Mouse (Mus musculus): ENCODE measurements around the gene Fam169a.
"Not testable (repeated sequence)": the region's sequence is repeated elsewhere in the genome, so short reads cannot be mapped to it uniquely, and the experiment has no call there.

Gene Fam169a

DNA sequence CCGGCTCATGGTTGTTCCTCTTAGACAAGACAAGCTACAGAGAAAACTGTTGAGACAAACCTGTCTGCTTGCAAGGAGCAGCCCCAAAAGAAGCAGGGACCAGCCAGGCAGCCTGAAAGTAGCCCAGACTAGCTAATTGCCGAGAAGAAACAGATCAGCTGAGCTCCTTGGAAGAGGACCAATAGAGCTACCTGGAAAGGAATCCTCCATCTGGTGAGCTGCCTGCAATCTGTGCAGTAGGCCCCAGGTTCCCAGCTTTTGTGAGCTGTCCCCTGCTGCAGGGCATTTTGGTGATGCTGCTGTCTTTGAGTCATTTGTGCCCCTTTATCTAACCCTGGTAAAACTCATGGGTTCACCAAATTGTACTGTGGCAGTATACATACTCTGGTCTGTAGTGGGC, 13.1 kb downstream of the Fam169a start:
- no peak for DNase-seq (ENCODE audit: low spot score in 2 of 2)

DNA sequence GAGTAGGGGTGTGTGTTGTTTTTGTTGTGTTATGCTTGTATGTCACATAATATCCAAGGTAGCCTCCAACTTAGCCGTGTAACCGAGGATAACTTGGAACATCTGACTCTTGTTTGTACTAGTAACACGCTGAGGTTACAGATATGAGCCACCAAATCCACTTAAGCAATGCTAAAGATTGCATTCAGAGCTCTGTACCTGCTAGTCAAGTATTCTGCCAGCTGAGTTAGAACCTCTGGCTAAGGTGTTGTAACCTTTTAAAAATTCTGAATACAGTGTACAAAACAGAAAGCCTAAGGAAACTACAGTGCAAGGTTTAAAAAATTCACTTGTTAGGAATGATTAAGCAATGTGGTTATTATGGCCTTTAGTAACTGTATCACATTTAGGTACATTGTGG, 13.5 kb downstream of the Fam169a start:
- no peak for DNase-seq (ENCODE audit: low spot score in 2 of 2)

DNA sequence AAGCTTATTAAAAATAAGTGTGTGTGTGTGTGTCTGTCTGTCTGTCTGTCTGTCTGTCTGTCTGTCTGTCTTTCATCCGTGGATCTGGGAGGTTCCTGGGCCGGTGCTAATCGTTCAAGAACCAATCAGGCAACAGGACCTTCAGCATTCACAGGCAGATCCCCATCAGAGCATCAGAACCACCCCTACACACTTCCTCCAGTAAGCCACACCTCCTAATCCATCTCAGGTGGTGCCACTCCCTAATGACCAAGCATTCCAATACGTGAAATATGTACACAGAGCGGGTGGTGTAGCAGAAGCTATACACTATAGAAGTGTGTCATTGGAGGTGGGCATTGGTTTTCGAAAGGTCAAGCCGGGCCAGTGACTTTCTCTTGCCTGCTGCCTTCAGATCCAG, 15.3 kb downstream of the Fam169a start:
- no peak for DNase-seq (ENCODE audit: low spot score in 2 of 2)

DNA sequence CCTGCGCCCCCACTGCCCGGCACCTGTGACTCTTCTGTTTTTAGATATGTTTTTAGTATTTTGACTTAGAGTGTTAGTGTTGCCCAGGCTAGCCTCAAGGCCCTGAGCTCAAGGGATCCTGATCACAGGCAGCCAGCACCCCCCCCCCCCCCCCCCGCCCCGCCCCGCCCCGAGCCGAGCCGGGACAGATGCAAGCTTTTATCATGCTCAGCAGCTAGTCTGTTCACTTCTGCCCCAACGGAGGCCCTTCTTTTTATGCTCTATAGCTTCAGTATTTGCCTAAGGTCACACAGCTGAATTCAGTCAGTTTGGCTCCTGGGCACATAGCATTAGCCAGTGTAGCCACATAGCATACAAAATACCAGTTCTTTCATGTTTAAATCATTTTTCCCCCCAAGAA, 19.2 kb downstream of the Fam169a start:
- DNase-seq (ENCODE audit: low spot score in 2 of 2): no peak

DNA sequence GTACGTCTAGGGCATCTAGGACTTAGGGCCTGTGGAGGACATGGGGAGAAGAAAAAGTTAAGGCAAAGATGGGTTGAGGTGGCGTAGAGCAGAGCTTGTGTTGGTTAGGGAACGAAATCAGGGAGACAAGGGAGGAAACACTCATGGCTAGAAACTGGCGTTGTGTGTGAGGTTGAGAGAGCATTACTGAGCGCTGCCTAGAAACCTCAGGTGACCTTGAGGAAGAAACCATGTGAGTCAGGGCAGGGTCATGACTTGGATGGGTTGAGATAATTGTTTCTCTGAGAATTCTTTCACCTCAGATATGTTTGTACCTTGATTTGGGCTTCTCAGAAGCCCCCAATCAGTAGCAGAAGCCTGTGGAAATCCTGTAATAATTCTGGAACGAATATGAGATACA, 20.3 kb downstream of the Fam169a start:
- no peak for DNase-seq (ENCODE audit: low spot score in 2 of 2)

DNA sequence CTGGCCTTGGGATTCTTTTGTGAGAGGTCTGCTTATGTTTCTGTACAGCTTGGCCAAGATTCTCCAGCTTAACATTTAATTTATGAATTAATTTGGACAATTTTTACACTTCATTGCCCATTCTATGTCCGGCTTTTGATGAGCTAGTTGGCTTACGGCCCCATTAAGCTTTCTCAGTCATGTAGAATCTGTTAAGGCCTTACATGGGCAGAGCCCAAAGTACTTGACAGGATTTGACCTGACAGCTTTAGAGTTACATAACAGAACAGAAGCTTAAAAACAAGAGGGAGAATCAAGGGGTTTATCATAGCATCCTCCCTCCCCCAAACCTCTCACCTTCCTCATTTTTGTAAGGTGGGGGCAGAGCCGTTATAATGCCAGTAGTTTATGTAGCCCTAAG, 21.1 kb downstream of the Fam169a start:
- DNase-seq (ENCODE audit: low spot score in 2 of 2): no peak

DNA sequence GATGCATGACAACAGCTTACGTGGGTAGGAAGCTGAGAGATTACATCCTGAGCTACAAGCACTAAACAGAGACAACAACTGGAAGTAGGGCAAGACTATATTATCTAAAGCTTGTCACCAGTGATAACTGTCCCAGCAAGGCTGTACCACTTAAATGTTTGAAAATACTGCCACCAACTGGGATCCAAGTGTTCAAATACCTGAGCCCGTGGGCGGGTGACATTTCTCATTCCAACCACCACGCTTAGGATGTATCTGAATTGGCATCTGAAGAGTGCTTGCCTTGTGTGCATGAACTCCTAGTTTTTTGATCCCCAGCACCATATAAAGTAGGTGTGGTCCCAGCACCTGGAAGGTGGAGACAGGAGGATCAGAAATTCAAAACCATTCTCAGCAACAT, 28.6 kb downstream of the Fam169a start:
- DNase-seq (ENCODE audit: low spot score in 2 of 2): no peak

DNA sequence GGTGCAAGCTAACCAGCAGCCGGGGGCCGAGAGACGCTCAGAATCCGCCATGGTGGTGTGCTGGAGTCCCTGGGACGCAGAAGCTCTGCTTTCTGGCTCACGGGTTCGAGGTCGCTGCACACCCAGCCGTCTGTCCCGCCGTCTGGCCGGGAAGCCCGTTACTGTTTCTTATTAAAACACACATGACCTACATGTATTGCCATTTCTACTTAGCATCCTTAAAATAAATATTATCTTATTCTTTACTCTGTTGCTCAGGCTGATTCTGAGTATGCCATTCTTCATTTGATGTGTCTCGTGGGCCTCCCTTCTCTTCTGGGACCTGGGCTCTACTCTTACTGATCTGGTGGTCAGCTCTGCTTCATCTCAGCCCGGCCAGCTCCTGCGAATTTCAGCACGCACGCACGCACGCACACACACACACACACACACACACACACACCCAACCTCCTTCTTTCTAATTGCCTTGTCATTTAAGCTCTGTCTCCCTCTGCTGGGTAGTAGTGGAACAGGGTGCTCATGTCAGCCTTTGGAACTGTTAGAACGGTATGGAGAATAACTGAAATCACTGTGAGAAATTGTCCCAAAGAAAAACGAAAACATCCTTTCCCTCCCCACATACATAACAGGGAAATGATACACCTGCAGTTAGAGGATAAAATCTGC, 32.2 kb downstream of the Fam169a start, which contains the start of gene Gm6169:
Gene Gm6169, minus strand, starts transcription at position 51 of the 666 bp plus-strand sequence.
- peak in 1 of 2 experiments; percentile 17 for DNase-seq (ENCODE audit: low spot score in 2 of 2)

DNA sequence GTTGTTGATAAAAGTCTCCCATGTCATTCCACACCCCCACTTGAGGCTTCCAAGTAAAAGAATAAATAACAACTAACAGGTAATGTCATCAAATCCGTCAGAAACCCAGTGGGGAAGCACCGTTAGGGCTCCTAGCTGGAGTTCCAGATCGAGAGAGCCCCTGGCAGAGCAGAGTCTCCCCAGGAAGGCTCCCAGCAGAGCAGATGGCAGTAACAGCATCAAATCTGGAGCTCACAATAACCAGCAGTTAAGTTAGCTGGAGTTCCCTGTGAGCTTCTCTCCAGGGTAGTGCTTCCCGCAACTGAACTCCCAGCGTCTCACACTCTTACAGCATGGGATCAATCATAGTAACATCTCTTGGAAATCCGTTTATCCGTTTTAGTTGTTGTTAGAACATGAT, 37.9 kb downstream of the Fam169a start:
- DNase-seq (ENCODE audit: low spot score in 2 of 2): no peak

DNA sequence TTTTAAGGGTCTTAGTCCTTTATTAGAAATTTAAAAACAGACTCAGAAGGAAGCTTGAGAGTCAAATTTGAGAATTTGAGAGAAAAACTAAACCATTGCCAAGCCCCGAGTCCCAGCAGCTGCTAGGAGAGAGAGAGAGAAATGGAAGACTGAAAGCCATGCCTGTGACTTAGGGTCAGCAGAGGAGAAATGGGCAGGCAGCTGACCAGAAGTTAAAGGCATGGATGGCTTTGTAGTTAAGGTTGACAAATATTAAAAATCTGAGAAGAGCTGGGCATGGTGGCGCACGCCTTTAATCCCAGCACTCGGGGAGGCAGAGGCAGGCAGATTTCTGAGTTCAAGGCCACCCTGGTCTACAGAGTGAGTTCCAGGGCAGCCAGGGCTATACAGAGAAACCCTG, 40.6 kb downstream of the Fam169a start:
- not testable (repeated sequence) for DNase-seq (ENCODE audit: low spot score in 2 of 2)

DNA sequence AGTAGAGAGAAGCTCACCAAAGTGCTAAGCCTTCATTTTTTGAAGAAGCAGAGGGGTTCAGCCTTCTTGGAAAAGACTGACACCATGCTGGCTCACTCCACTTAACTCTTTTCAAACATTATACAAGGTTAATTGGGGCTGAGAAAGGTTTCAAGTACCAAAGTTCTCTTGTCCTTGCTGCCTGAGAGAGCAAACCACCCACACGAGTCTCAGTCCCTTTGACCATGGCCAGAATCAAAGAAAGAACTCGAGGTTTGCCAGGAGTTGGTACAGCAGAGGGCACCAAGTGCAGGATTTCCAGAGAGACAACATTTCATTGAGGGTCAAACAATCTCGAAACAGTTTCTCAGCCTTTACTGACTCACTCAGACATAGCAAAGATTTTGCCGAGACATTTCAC, 42.0 kb downstream of the Fam169a start:
- no peak for DNase-seq (ENCODE audit: low spot score in 2 of 2)

DNA sequence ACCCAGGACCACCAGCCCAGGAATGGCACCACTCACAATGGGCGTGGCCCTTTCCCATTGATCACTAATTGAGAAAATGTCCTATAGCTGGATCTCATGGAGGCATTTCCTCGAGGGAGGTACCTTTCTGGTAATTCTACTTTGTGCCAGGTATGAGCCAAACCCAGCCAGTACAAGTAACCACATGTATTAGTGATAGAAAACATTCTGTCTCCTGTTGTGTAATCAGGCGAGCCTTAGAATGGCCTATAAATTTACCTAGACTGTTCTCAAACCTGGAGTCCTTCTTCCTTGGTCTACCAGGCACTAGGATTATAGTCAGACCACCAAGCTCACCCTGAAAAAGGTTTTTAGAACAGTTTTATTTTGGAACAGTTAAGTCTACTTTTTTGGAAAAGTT, 54.3 kb downstream of the Fam169a start:
- DNase-seq (ENCODE audit: low spot score in 2 of 2): no peak

DNA sequence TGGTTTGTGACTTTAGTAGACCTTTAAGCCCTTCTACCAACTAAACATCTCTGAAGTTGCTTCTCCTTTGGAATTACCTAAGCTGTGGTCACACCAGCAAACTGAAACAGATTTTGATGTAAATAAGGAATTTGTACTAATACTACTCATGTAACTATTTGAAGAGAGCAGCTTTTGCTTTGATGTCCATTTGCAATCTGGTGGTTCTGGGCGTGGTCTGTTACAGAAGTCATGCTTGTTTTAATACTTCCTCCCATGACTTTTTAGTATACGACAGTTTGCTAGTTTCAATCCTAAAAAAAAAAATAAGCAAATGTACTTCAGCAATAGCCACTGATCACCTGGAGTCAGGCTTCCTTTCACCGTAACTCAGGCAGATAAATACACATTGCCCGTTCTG, 62.6 kb downstream of the Fam169a start:
- not testable (repeated sequence) for DNase-seq (ENCODE audit: low spot score in 2 of 2)

DNA sequence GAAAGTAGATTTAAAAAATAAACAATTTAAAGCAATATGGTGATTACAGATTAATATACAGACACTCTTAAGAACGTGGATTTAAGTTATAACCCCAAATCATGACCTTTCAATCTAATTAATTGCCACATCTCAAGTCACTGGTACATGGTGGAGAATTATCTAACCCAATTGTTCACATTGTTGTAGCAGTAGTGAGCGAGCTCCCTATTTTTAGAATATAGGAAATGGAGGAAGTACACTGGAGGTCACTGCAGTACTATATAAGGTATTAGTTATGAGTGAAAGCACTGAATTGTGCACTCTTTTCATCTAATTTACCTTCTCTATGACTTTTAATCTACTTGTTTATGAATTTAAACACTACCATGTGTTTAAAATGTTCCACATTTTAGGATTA, 63.3 kb downstream of the Fam169a start:
- DNase-seq (ENCODE audit: low spot score in 2 of 2): not testable (repeated sequence)

DNA sequence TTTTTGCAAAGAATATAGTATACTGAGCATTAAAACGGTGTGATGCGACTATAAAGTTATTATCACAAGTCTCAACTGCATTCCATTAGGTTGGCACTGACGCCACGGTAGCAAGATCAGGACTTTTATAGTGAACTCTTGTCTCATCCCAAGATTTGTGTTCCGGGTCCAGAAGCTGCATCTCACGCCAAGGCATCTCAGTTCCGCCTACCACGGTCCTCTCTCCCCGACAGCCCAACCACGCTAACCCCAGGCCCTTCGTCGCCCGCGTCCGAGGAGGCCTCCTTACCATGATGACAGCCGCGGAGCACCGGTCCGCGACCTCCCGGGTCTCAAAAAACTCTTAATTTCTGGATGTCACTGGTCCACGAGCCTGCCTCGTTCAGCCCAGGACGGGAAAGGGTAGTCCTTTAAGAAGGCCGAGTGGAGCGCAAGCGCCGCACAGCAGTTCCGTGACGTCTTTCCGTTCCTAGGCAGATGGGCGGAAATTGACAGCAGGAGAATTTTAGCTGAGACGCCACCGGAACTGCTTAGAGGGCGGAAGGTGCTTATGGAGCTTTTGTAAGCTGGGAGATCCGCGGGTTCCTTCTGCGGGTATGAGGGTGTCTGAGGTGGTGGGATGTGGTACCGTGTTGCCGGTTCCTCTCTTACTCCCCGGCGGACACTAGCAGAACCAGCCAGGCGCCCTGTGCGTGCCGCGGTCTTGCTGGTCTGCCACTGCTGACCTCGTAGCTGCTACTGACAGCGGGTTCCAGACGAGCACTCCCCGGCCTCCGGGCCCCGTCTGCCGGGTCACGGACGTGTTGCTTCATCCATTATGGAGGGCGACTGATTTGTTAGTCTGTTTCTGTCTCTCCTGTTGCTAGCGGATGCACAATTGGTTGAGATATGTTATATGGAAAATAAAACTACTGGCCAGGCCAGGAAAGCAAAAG, 70.6 kb downstream of the Fam169a start, which contains the start of the genes Gfm2 and Nsa2:
Gene Gfm2, plus strand, starts transcription at position 472 of the 935 bp plus-strand sequence.
Gene Nsa2, minus strand, starts transcription at position 472 of the 935 bp plus-strand sequence.
- peak; percentile 88 to 91 for DNase-seq (ENCODE audit: low spot score in 2 of 2)

DNA sequence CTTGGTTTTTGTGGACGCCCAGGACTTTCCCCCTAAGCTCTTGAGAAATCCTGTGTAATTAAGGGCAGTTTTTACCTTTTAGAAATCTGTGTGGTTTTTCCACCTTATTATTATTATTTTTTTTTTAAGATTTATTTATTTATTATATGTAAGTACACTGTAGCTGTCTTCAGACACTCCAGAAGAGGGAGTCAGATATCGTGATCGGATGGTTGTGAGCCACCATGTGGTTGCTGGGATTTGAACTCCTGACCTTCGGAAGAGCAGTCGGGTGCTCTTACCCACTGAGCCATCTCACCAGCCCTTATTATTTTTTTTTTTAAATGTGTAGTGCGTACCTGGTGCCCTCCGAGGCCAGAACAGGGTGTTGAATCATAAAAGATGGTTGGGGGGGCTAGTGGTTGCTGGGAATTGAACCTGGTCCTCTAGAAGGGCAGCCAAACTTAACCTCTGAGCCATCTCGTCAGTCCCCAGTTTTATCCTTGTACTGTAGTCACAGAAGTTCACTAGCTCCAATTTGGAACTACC, 71.4 kb downstream of the Fam169a start:
- not testable (repeated sequence) for DNase-seq (ENCODE audit: low spot score in 2 of 2)

DNA sequence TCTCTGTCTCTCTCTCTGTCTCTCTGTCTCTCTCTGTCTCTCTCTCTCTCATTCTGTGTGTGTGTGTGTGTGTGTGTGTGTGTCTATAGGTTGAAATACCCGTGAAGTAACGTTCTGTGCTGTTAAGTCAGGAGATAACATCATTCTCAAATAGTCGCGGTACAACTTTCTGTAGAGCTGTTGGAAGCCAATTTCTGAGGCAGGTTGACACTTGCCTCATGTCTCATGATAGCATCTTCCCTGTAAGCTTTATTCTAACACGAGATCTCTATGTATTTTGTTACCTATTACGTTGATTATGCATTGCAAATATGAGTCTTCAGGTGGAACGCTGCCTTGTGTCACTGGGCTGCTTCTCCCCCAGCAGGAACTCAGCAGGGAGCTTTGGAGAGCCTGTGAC, 75.2 kb downstream of the Fam169a start:
- DNase-seq (ENCODE audit: low spot score in 2 of 2): no peak

DNA sequence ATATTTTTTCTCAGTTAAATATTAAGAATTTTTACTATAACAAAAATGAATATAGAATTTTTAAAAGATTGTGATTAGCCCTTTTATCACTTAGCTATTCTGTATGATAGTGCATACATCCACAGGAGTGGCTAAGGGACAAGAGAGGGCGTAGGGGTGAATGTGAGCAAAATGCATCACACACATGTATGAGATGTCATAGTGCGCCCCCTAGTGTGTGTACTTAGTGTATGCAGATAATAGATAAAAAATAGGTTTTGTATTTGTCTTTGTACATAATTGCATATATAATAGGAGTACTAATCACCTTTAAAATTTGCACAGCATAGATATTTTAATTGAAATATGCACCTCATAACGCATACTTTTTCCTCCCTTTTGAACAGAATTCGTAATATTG, 78.7 kb downstream of the Fam169a start:
- DNase-seq (ENCODE audit: low spot score in 2 of 2): peak; percentile 45 to 77

DNA sequence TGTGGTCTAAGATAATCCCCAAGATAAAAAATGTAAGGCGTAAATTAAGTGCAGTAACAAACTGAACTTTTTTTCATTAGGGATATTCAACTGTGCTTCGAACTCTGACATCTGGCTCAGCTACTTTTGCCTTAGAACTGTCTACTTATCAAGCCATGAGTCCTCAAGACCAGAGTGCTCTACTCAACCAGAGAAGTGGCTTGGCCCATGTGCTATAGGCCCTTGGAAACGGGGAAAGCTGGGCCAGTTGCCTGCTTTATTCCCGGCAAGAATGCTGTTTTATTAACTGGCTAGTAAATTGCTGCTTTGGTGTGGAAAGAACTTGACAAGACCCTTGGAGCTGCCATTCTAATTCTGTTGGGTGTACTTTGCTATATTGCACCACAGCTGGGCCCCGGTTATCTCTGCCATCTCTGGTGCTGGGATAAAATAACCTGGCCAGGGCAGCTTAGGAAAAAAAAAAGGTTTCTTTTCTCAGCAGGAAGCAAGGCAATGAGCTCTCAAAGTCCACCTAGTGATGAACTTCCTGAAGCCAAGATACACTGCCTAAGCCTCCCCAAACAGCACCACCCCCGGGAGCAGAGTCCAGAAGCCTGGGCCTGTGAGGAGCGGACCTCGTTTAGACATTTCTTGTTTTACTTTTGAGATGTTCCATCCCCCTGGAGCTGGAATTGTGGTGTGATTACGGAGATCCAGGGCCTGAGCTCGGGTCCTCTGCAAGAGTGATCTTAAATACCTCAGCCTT, 108.6 kb downstream of the Fam169a start:
- DNase-seq (ENCODE audit: low spot score in 2 of 2): no peak

DNA sequence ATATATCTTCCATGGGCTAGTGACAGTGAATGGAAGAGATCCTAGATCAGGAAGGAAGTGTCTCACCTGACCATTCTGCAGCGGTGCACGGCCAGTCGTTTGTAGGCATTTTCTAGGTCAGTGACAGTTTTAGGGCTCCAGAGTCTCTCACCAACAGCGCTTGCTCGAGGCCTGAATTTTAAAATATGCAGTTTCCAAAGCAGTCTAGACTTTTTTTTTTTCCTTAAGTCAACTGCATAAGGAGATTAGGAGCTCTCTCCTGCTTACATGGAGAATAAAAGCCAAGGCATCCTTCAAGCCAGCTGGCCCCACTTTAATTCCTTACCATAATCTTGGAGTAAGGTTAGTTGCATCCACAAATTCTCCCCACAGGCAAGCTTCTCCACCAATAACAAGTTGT, 109.6 kb downstream of the Fam169a start:
- no peak for DNase-seq (ENCODE audit: low spot score in 2 of 2)

DNA sequence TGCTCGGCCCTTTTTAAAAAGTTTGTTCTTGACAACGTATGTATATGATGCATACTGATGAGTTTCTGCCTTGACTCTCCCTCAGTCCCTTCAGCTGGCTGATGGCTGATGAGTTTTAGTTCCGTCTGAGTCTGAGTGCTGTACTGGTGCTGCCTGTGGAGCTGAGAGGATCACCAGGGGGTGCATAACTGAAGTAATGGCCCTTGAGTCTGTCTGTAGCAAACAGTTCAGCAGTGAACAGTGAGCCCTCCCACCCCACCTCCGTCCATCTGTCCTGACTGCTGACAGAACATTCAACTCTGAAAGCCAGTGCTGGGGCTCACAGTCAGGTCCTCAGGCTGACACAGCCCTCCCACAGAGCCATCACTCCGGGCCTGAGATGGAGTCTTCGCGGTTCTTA, 111.9 kb downstream of the Fam169a start:
- no peak for DNase-seq (ENCODE audit: low spot score in 2 of 2)
